Mouse (Mus musculus) liver, embryonic 16.5 days (tissue): ENCODE data around the gene Tmem108. TPM values are rescaled to one million over a fixed set of nuclear protein-coding genes. Genes with fewer than 3 reads are reported as not detected.

ENCODE experiments used
- ATAC-seq: fragments of 200-750 bp; cut with Nextera tagmentation; 2 replicates; pipeline ENCODE4 v1.8.0; 2017; ENCODE audit warnings: low read depth, mild to moderate bottlenecking, moderate number of reproducible peaks, moderate library complexity
- H3K27ac ChIP-seq: fragments of 300-500 bp; sonication (generic); 2 replicates; pipeline ENCODE4 v1.5.1; 2014; ENCODE audit warnings: mild to moderate bottlenecking, low read length
- H3K27me3 ChIP-seq: fragments of 300-500 bp; sonication (generic); 2 replicates; pipeline ENCODE4 v1.6.1; 2014; ENCODE audit warnings: low read depth, low read length, mixed read lengths; ENCODE audit not compliant: control insufficient read depth, insufficient read depth
- H3K36me3 ChIP-seq: fragments of 300-500 bp; sonication (generic); 2 replicates; pipeline ENCODE4 v1.6.1; 2014; ENCODE audit warnings: mild to moderate bottlenecking; ENCODE audit not compliant: control insufficient read depth, insufficient read depth
- H3K4me1 ChIP-seq: fragments of 300-500 bp; sonication (generic); 2 replicates; pipeline ENCODE4 v1.6.1; 2014; ENCODE audit warnings: low read depth, low read length, mixed read lengths; ENCODE audit not compliant: control insufficient read depth
- H3K4me2 ChIP-seq: fragments of 300-500 bp; sonication (generic); 2 replicates; pipeline ENCODE4 v1.6.1; 2014; ENCODE audit warnings: low read depth, low read length, mixed read lengths
- H3K4me3 ChIP-seq: fragments of 300-500 bp; sonication (generic); 2 replicates; pipeline ENCODE4 v1.5.1; 2014; ENCODE audit warnings: low read depth, mild to moderate bottlenecking, low read length
- H3K9ac ChIP-seq: fragments of 300-500 bp; sonication (generic); 2 replicates; pipeline ENCODE4 v1.6.1; 2014; ENCODE audit warnings: low read depth, low read length
- H3K9me3 ChIP-seq: fragments of 300-500 bp; sonication (generic); replicated peaks from 2 replicates; pipeline ENCODE4 v1.6.1; 2016; ENCODE audit warnings: low read length; ENCODE audit not compliant: control insufficient read depth
- WGBS: fragments of 180-500 bp; shearing (Covaris S2); extraction: QIAGEN DNeasy Blood & Tissue Kit; methylation state at CpG from one replicate; pipeline ENCODE4 v1.1.7; 2014; ENCODE audit not compliant: insufficient replicate concordance; 5-methylcytosine and 5-hydroxymethylcytosine counted together
- polyA plus RNA-seq: library from polyadenylated mRNA; unstranded; fragments of >200 nt; fragmentation: Nextera tagmentation; extraction: Ambion mirVana; gene quantifications from 2 replicates; pipeline ENCODE4 v1.2.1, GENCODE M21; 2015

Tmem108 gene
- polyA plus RNA-seq, 1 experiment from 2014 or later, result 1.9 TPM

GRCm38 (mm10) chr9:103599908-103600307 lies 161.7 kb downstream of the Tmem108 start:
- Histone ChIP-seq H3K27me3 (no peaks in the 10 kb centered on the region), H3K27ac (no peak overlapping the region), H3K9ac (no peak overlapping the region), H3K9me3 (no peaks in the 10 kb centered on the region), H3K4me1 (no peaks in the 10 kb centered on the region), H3K4me2 (no peak overlapping the region), H3K36me3 (no peaks in the 10 kb centered on the region), H3K4me3 (no peak overlapping the region)
- 58% methylated on average over 3 of the region's 3 CpGs for WGBS
- ATAC-seq, result no peak

DNA sequence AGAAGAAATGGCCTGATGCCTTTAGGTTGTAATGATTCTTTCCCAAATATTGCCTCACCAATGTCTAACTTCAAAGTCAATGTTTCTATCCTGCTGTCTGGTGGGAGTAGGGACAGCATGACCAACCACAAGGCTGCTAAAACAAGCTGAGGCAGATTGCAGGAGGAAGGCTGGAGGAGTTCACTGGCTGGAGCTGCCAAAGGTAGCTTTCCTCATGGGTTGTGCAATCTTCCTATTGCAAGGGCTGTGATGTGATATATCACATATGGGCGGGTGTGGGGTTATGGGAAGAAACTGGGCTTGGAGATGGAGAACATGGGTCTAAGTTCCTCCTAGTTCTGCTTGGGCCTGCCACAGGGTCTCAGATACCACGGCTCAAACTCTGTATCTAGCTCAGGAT lies 163.8 kb downstream of the Tmem108 start:
- no peaks in the 10 kb centered on the region for H3K36me3 ChIP-seq
- H3K4me2 ChIP-seq, result no peak overlapping the region
- no peak overlapping the region for H3K27ac ChIP-seq
- no peaks in the 10 kb centered on the region for H3K9me3 ChIP-seq
- 32% methylated on average over 2 of the region's 2 CpGs for WGBS
- no peak for ATAC-seq
- H3K4me1 ChIP-seq, result no peaks in the 10 kb centered on the region
- no peak overlapping the region for H3K4me3 ChIP-seq
- no peaks in the 10 kb centered on the region for H3K27me3 ChIP-seq
- no peak overlapping the region for H3K9ac ChIP-seq

GRCm38 (mm10) chr9:103595190-103595837 lies 166.3 kb downstream of the Tmem108 start:
- Histone ChIP-seq H3K9ac (no peak overlapping the region), H3K27ac (no peak overlapping the region), H3K4me3 (no peak overlapping the region), H3K4me1 (no peaks in the 10 kb centered on the region), H3K9me3 (no peaks in the 10 kb centered on the region), H3K36me3 (no peaks in the 10 kb centered on the region), H3K27me3 (no peaks in the 10 kb centered on the region), H3K4me2 (no peak overlapping the region)
- WGBS, result 52% methylated on average over 6 of the region's 6 CpGs
- ATAC-seq, result no peak

DNA sequence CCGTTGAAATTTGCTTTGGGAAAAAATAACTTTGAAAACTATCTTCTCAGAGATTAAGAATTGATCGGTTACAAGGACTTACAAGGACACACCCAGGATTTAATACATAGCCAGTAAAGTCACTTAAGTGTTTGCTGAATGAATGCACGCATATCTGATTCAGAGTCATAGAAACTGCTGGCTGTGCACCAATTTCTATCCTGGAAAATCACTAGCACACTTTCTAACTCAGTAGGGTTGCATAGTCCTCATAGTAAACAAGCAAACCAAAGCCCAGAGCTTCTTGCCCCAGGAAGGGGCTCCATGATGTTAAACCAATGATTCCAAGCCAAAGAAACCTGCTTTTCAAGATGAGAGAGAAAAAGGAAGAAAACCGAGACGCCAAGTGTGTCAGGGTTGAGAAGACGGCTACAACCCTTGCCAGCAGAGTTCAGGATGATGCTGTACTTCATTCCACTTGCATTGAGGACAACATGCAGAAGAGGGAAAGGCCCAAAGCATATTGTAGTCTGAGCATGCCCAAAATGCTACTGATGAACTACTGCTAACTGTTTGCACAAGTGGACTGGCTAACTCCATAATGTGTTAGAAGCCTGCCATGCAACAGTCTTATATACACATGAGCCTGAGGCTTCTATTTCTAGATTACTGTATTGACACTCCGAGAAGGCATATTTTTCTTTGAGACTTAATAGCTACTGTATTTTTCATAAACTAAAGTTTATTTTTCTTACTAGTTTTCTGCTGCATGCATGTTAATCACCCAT lies 167.0 kb downstream of the Tmem108 start:
- no peaks in the 10 kb centered on the region for H3K9me3 ChIP-seq
- no peaks in the 10 kb centered on the region for H3K36me3 ChIP-seq
- ATAC-seq, result no peak
- no peak overlapping the region for H3K4me2 ChIP-seq
- H3K27ac ChIP-seq, result no peak overlapping the region
- WGBS, result 62% methylated on average over 7 of the region's 7 CpGs
- H3K4me3 ChIP-seq, result no peak overlapping the region
- no peak overlapping the region for H3K9ac ChIP-seq
- H3K27me3 ChIP-seq, result no peaks in the 10 kb centered on the region
- no peaks in the 10 kb centered on the region for H3K4me1 ChIP-seq

DNA sequence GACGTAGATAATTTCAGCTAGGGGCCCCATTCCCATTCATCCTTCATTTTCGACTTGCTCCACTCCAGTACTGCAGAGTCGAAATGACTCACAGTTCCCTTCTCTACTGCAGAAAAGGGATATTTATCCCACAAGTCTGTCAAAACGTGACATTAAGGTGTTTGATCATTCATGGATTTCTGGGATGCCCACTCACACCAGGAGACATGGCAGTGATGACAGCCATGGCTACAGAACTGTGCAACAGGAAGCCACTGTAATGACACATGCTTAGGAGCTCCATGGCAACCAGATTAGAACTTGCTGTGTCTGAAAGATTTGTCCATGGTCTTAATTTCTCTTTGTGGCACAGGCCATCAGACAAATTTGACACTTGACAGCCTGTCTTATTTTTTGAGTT lies 168.6 kb downstream of the Tmem108 start:
- Histone ChIP-seq H3K27ac (no peak overlapping the region), H3K4me3 (no peak overlapping the region), H3K9ac (no peak overlapping the region), H3K36me3 (no peaks in the 10 kb centered on the region), H3K9me3 (no peaks in the 10 kb centered on the region), H3K4me2 (no peak overlapping the region), H3K27me3 (no peaks in the 10 kb centered on the region), H3K4me1 (no peaks in the 10 kb centered on the region)
- no peak for ATAC-seq
- WGBS, result 57% methylated on average over 4 of the region's 4 CpGs

- ATAC-seq, result no peak
- H3K36me3 ChIP-seq, result no peaks in the 10 kb centered on the region
- no peak overlapping the region for H3K4me2 ChIP-seq
- H3K9ac ChIP-seq, result no peak overlapping the region
- H3K9me3 ChIP-seq, result no peaks in the 10 kb centered on the region
- no peak overlapping the region for H3K27ac ChIP-seq
- H3K4me1 ChIP-seq, result no peaks in the 10 kb centered on the region
- 63% methylated on average over 4 of the region's 4 CpGs for WGBS
- no peaks in the 10 kb centered on the region for H3K27me3 ChIP-seq
- no peak overlapping the region for H3K4me3 ChIP-seq
Measured at GRCm38 (mm10) chr9:103591962-103592361, 169.7 kb downstream of the Tmem108 start.

DNA sequence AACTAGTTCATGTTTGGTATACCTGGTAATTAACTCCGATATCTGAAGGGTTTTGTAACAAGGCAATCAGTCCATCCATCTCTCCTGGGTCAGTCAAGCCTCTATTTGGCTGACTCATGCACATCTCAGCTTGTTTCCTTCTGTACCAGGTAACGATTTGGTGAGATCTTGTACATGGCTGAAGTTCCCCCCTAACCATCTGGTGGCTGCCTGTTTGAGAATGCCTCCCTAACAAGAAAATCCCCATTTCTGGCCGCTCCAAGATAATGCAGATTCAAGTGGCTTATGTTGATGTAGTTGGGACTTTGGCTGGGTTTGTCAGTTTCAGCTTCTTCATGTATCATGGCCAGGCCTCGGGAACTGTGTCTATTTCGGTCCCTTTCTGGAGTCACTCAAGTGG lies 170.8 kb downstream of the Tmem108 start:
- no peak for ATAC-seq
- Histone ChIP-seq H3K36me3 (no peaks in the 10 kb centered on the region), H3K4me1 (no peaks in the 10 kb centered on the region), H3K27ac (no peak overlapping the region), H3K27me3 (no peaks in the 10 kb centered on the region), H3K4me2 (no peak overlapping the region), H3K4me3 (no peak overlapping the region), H3K9ac (no peak overlapping the region), H3K9me3 (no peaks in the 10 kb centered on the region)
- WGBS, result 56% methylated on average over 5 of the region's 5 CpGs

- H3K4me1 ChIP-seq, result no peaks in the 10 kb centered on the region
- no peak overlapping the region for H3K9ac ChIP-seq
- no peak overlapping the region for H3K27ac ChIP-seq
- no peaks in the 10 kb centered on the region for H3K27me3 ChIP-seq
- no peak for ATAC-seq
- no peaks in the 10 kb centered on the region for H3K9me3 ChIP-seq
- no peaks in the 10 kb centered on the region for H3K36me3 ChIP-seq
- no peak overlapping the region for H3K4me3 ChIP-seq
- no peak overlapping the region for H3K4me2 ChIP-seq
- WGBS, result 73% methylated on average over 4 of the region's 4 CpGs
Measured at GRCm38 (mm10) chr9:103584865-103585264, 176.8 kb downstream of the Tmem108 start.

- ATAC-seq, result no peak
Measured at GRCm38 (mm10) chr9:103582249-103582961, 179.2 kb downstream of the Tmem108 start.

More at GRCm38 (mm10) chr9:103582249-103582961, 179.2 kb downstream of the Tmem108 start:
- Histone ChIP-seq H3K4me3 (no peak overlapping the region), H3K27ac (no peak overlapping the region), H3K36me3 (no peaks in the 10 kb centered on the region), H3K4me2 (no peak overlapping the region), H3K4me1 (no peaks in the 10 kb centered on the region), H3K9ac (no peak overlapping the region), H3K27me3 (no peaks in the 10 kb centered on the region), H3K9me3 (no peaks in the 10 kb centered on the region)
- WGBS, result 58% methylated on average over 10 of the region's 10 CpGs
